Comparison of ENCODE assay signal across 28 mouse cellular contexts in the genomic region with DNA sequence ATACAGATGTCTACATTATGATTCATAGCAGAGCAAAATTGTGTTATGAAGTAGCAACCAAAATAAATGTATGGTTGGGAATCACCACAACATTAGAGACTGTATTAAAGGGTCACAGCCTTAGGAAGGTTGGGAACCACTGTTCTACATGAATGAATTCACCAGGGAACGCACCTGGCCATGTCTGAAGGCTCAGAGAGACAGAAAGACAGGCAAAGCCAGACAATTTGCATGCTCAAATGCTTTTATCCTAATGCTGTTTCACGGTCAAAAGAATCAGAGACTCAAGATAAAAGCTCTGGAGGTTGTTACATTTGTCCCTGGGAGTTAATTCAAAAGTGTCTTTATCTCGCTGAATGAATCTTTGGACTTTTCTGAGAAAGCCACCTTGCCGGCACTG. TPM values are rescaled to one million over a fixed set of nuclear protein-coding genes. Genes with fewer than 3 reads are reported as not detected.
A peak's percentile ranks its signal among the peaks of the same experiment; 100 is the strongest.
DNase-seq lines count a peak whose midpoint lies in the region; ATAC-seq and TF ChIP-seq lines count a peak whose summit lies in the region.
"Had no signal": no experiment of that assay in that cellular context is flagged by ENCODE, and none has a peak within 500 bp of the region (broad histone marks: within the 10 kb centered on the region; RNA-seq: fewer than 3 reads in every experiment).

No protein-coding gene starts in this region.

- no peak for TF ChIP-seq CTCF in kidney, postnatal 0 days (IDR thresholded peaks at IDR 0.05; ENCODE audit: low read depth)

- 22% methylated on average over 4 of the region's 4 CpGs for WGBS in forebrain, embryonic 10.5 days
- 20% methylated on average over 4 of the region's 4 CpGs for WGBS in forebrain, embryonic 12.5 days
- WGBS in kidney, postnatal 0 days = 55% methylated on average over 4 of the region's 4 CpGs
- WGBS in stomach, embryonic 15.5 days = 68% methylated on average over 4 of the region's 4 CpGs

- H3K4me2 ChIP-seq in forebrain, embryonic 12.5 days = no peak overlapping the region
- H3K4me2 ChIP-seq in kidney, postnatal 0 days (ENCODE audit: low read length) = no peak overlapping the region
- H3K4me2 ChIP-seq in stomach, embryonic 15.5 days = no peak overlapping the region
- H3K4me2 ChIP-seq: forebrain, embryonic 15.5 days; liver, embryonic 15.5 days; neural tube, embryonic 12.5 days had no signal

- no peak overlapping the region for H3K9ac ChIP-seq in forebrain, embryonic 12.5 days
- no peak overlapping the region for H3K9ac ChIP-seq in kidney, postnatal 0 days (ENCODE audit: low read depth, low read length)
- H3K9ac ChIP-seq in stomach, embryonic 15.5 days = no peak overlapping the region
- H3K9ac ChIP-seq: forebrain, embryonic 15.5 days; limb, embryonic 13.5 days; liver, embryonic 15.5 days; neural tube, embryonic 12.5 days had no signal

- peaks cover 44% of the 10 kb centered on the region for H3K27me3 ChIP-seq in forebrain, embryonic 10.5 days (ENCODE audit: poor library complexity, severe bottlenecking)
- 0 out of 2 replicates have a peak, but pooled peaks cover 5% of the 10 kb centered on the region for H3K27me3 ChIP-seq in forebrain, embryonic 12.5 days
- H3K27me3 ChIP-seq in kidney, postnatal 0 days (ENCODE audit: insufficient read depth, low read length) = no peaks in the 10 kb centered on the region
- H3K27me3 ChIP-seq in stomach, embryonic 15.5 days (replicated peaks) = no peaks in the 10 kb centered on the region
- H3K27me3 ChIP-seq: forebrain, embryonic 15.5 days; limb, embryonic 13.5 days; liver, embryonic 15.5 days; neural tube, embryonic 12.5 days had no signal

- intact Hi-C loops in left cerebral cortex, postnatal 14 days (cut with DNase I) = no loop called here

- DNase-seq in forebrain, embryonic 10.5 days (ENCODE audit: extremely low spot score, low spot score) = no peak
- no peak for DNase-seq in kidney, postnatal 0 days (ENCODE audit: low spot score)
- no peak for DNase-seq in kidney, postnatal 4 days
- DNase-seq in ZHBTc4 (ENCODE audit: low read depth, low spot score) = peak; percentile 47
- DNase-seq in left cerebral cortex, postnatal 14 days (ENCODE audit: low spot score in 2 of 2) = no peak
- no peak for DNase-seq in right cerebral cortex, postnatal 10 days (ENCODE audit: low spot score in 2 of 2)
- DNase-seq: adrenal gland, postnatal 36 days; cerebellum, adult 11-12 months; cerebellum, postnatal 25 days; embryo, embryonic 11 days; gastrocnemius, postnatal 14 days; heart, adult 18-20 months; heart, postnatal 36 days; layer of hippocampus, adult 9-11 months; lung, postnatal 4 days; thymus, adult 18-20 months; thymus, postnatal 4 days had no signal

- ATAC-seq in forebrain, embryonic 12.5 days (ENCODE audit: low FRiP score) = no peak
- no peak for ATAC-seq in kidney, postnatal 0 days (replicated peaks; ENCODE audit: low FRiP score, low read depth)
- ATAC-seq in stomach, embryonic 15.5 days (ENCODE audit: insufficient read depth, low FRiP score, low read depth) = no peak
- ATAC-seq: CD4-positive, CD25-positive, alpha-beta regulatory T cell, adult 4 months; forebrain, embryonic 15.5 days; hindbrain, embryonic 16.5 days had no signal

- H3K4me1 ChIP-seq in forebrain, embryonic 10.5 days = peaks cover 58% of the 10 kb centered on the region
- peaks cover 29% of the 10 kb centered on the region for H3K4me1 ChIP-seq in forebrain, embryonic 12.5 days
- H3K4me1 ChIP-seq in kidney, postnatal 0 days (replicated peaks; ENCODE audit: insufficient read depth, low read length) = peaks cover 17% of the 10 kb centered on the region
- no peaks in the 10 kb centered on the region for H3K4me1 ChIP-seq in stomach, embryonic 15.5 days

- no peaks in the 10 kb centered on the region for H3K9me3 ChIP-seq in forebrain, embryonic 10.5 days
- H3K9me3 ChIP-seq in forebrain, embryonic 12.5 days = no peaks in the 10 kb centered on the region
- H3K9me3 ChIP-seq in kidney, postnatal 0 days (replicated peaks; ENCODE audit: low read length) = no peaks in the 10 kb centered on the region
- H3K9me3 ChIP-seq in stomach, embryonic 15.5 days = no peaks in the 10 kb centered on the region
- H3K9me3 ChIP-seq: forebrain, embryonic 15.5 days; G1E; limb, embryonic 13.5 days; liver, embryonic 15.5 days; midbrain, embryonic 10.5 days; neural tube, embryonic 12.5 days had no signal

- H3K4me3 ChIP-seq in forebrain, embryonic 10.5 days = no peak overlapping the region
- no peak overlapping the region for H3K4me3 ChIP-seq in forebrain, embryonic 12.5 days (replicated peaks)
- H3K4me3 ChIP-seq in kidney, postnatal 0 days (replicated peaks; ENCODE audit: low read depth, low read length) = no peak overlapping the region
- no peak overlapping the region for H3K4me3 ChIP-seq in stomach, embryonic 15.5 days (replicated peaks)
- H3K4me3 ChIP-seq: erythroblast, embryonic 14.5 days; forebrain, embryonic 15.5 days; limb, embryonic 13.5 days; liver, embryonic 15.5 days; midbrain, embryonic 10.5 days; neural tube, embryonic 12.5 days had no signal

- H3K27ac ChIP-seq in forebrain, embryonic 10.5 days = peak overlapping the region; percentile 79; the same call in 1 of the 2 replicates
- no peak overlapping the region for H3K27ac ChIP-seq in forebrain, embryonic 12.5 days
- peak overlapping the region; percentile 84 for H3K27ac ChIP-seq in kidney, postnatal 0 days
- peak overlapping the region; percentile 84; the same call in 1 of the 2 replicates for H3K27ac ChIP-seq in stomach, embryonic 15.5 days
- H3K27ac ChIP-seq: forebrain, embryonic 15.5 days; limb, embryonic 13.5 days; liver, embryonic 15.5 days; neural tube, embryonic 12.5 days had no signal

- peaks cover 2% of the 10 kb centered on the region for H3K36me3 ChIP-seq in forebrain, embryonic 10.5 days (replicated peaks)
- H3K36me3 ChIP-seq in forebrain, embryonic 12.5 days (replicated peaks) = no peaks in the 10 kb centered on the region
- no peaks in the 10 kb centered on the region for H3K36me3 ChIP-seq in kidney, postnatal 0 days (ENCODE audit: insufficient read depth, low read length)
- H3K36me3 ChIP-seq in stomach, embryonic 15.5 days = no peaks in the 10 kb centered on the region
- H3K36me3 ChIP-seq: forebrain, embryonic 15.5 days; neural tube, embryonic 12.5 days had no signal

RNA-seq across cellular contexts. Expression of gene Vangl1, which starts 52.6 kb away (rescaled TPM):
- polyA plus RNA-seq in forebrain, embryonic 10.5 days (2016; fragmentation: Nextera tagmentation; extraction: Ambion mirVana) = 9.5 and 11.0 TPM in 2 replicates
- 4.3 and 5.8 TPM in 2 replicates for polyA plus RNA-seq in forebrain, embryonic 12.5 days (2016; fragmentation: Nextera tagmentation; extraction: Ambion mirVana)
- polyA plus RNA-seq in kidney, postnatal 0 days (2015; fragmentation: Nextera tagmentation; extraction: Ambion mirVana) = 12.8 and 13.8 TPM in 2 replicates
- polyA plus RNA-seq in stomach, embryonic 15.5 days (2015; fragmentation: Nextera tagmentation; extraction: Ambion mirVana) = 22.7 and 27.0 TPM in 2 replicates
- total RNA-seq in left cerebral cortex, postnatal 14 days (2021) = 1 to 10 TPM; 5.3 to 6.6 TPM
